Mouse (Mus musculus) stomach, embryonic 16.5 days (tissue): ENCODE results near the gene Cacna1h. TPM values are rescaled to one million over a fixed set of nuclear protein-coding genes. Genes with fewer than 3 reads are reported as not detected.

Experiments
- ATAC-seq: fragments of 200-750 bp; cut with Nextera tagmentation; 2 replicates; pipeline ENCODE4 v1.8.0; 2017; ENCODE audit warnings: moderate number of reproducible peaks, moderate TSS enrichment; ENCODE audit not compliant: insufficient read depth, low FRiP score
- H3K27ac ChIP-seq: fragments of 300-500 bp; sonication (generic); 2 replicates; pipeline ENCODE4 v1.5.1; 2014; ENCODE audit warnings: low read length
- H3K27me3 ChIP-seq: fragments of 300-500 bp; sonication (generic); 2 replicates; pipeline ENCODE4 v1.6.1; 2014; ENCODE audit warnings: low read length, control low read depth, mixed read lengths; ENCODE audit not compliant: control insufficient read depth, insufficient read depth
- H3K36me3 ChIP-seq: fragments of 300-500 bp; sonication (generic); 2 replicates; pipeline ENCODE4 v1.6.1; 2014; ENCODE audit warnings: low read length; ENCODE audit not compliant: control insufficient read depth, insufficient read depth
- H3K4me1 ChIP-seq: fragments of 300-500 bp; sonication (generic); 2 replicates; pipeline ENCODE4 v1.6.1; 2014; ENCODE audit warnings: low read length, control low read depth, mixed read lengths; ENCODE audit not compliant: control insufficient read depth, insufficient read depth
- H3K4me2 ChIP-seq: fragments of 300-500 bp; sonication (generic); 2 replicates; pipeline ENCODE4 v1.6.1; 2014; ENCODE audit warnings: low read depth, low read length, mixed read lengths
- H3K4me3 ChIP-seq: fragments of 300-500 bp; sonication (generic); replicated peaks from 2 replicates; pipeline ENCODE4 v1.5.1; 2014; ENCODE audit warnings: mild to moderate bottlenecking, low read length
- H3K9ac ChIP-seq: fragments of 300-500 bp; sonication (generic); 2 replicates; pipeline ENCODE4 v1.6.1; 2014; ENCODE audit warnings: low read length
- H3K9me3 ChIP-seq: fragments of 300-500 bp; sonication (generic); replicated peaks from 2 replicates; pipeline ENCODE4 v1.6.1; 2016; ENCODE audit warnings: low read length, control low read depth; ENCODE audit not compliant: control insufficient read depth
- WGBS: fragments of 180-500 bp; shearing (Covaris S2); extraction: QIAGEN DNeasy Blood & Tissue Kit; methylation state at CpG from one replicate; pipeline ENCODE4 v1.1.7; 2014; 5-methylcytosine and 5-hydroxymethylcytosine counted together
- polyA plus RNA-seq: library from polyadenylated mRNA; unstranded; fragments of >200 nt; fragmentation: Nextera tagmentation; extraction: Ambion mirVana; gene quantifications from 2 replicates; pipeline ENCODE4 v1.2.1, GENCODE M21; 2015

Gene Cacna1h
- polyA plus RNA-seq, 1 experiment from 2014 or later: 2.9 TPM

GRCm38 (mm10) chr17:25338218-25338617 is 95.4 kb downstream of the Cacna1h start:
- H3K4me3 ChIP-seq: no peak overlapping the region
- no peak overlapping the region for H3K4me2 ChIP-seq
- 76% methylated on average over 4 of the region's 4 CpGs for WGBS
- peaks cover 2% of the 10 kb centered on the region; the same call in 1 of the 2 replicates for H3K27me3 ChIP-seq
- H3K4me1 ChIP-seq: no peaks in the 10 kb centered on the region
- no peak overlapping the region for H3K27ac ChIP-seq
- no peak overlapping the region for H3K9ac ChIP-seq
- ATAC-seq: no peak
- no peaks in the 10 kb centered on the region for H3K36me3 ChIP-seq
- H3K9me3 ChIP-seq: no peaks in the 10 kb centered on the region

DNA sequence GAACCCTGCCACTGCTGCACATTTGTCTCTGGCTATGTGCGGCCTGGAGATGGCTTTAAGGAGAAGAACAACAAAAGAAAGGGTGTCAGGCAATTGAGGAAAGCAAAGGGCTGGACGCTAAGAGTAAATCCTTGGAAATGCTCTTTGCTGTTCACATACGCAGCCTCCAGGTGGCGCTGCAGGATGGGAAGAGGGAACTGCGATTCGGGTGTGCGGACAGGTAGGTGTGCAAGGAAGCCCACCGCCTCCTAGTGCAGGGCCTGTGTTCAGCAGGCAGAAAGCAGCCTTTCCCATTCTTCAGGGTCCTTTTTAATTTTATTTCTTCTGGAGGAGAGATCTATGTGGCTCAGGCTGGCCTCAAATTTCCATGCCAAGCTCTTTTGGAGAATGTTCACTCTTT is 99.6 kb downstream of the Cacna1h start:
- Histone ChIP-seq H3K9me3 (no peaks in the 10 kb centered on the region), H3K9ac (no peak overlapping the region), H3K27ac (no peak overlapping the region), H3K27me3 (peaks cover 2% of the 10 kb centered on the region; the same call in 1 of the 2 replicates), H3K36me3 (no peaks in the 10 kb centered on the region), H3K4me3 (no peak overlapping the region), H3K4me1 (no peaks in the 10 kb centered on the region), H3K4me2 (no peak overlapping the region)
- WGBS: 0% methylated on average over 8 of the region's 8 CpGs
- no peak for ATAC-seq

GRCm38 (mm10) chr17:25332321-25332720 is 101.3 kb downstream of the Cacna1h start:
- H3K27me3 ChIP-seq: peaks cover 2% of the 10 kb centered on the region; the same call in 1 of the 2 replicates
- H3K9me3 ChIP-seq: no peaks in the 10 kb centered on the region
- no peaks in the 10 kb centered on the region for H3K36me3 ChIP-seq
- H3K9ac ChIP-seq: no peak overlapping the region
- H3K27ac ChIP-seq: no peak overlapping the region
- H3K4me3 ChIP-seq: no peak overlapping the region
- no peak overlapping the region for H3K4me2 ChIP-seq
- WGBS: 67% methylated on average over 9 of the region's 9 CpGs
- no peak for ATAC-seq
- H3K4me1 ChIP-seq: no peaks in the 10 kb centered on the region

Other genes starting within 250 kb of the Cacna1h start
- 30.4 and 33.5 TPM in 2 replicates for gene BC003965, start 249.2 kb downstream of the Cacna1h start, polyA plus RNA-seq
- 6.9 and 9.0 TPM in 2 replicates for gene Unkl, start 245.4 kb downstream of the Cacna1h start, polyA plus RNA-seq
- 39.9 and 40.9 TPM in 2 replicates for gene Gnptg, start 193.7 kb downstream of the Cacna1h start, polyA plus RNA-seq
- 35.8 and 37.1 TPM in 2 replicates for gene Tsr3, start 193.6 kb downstream of the Cacna1h start, polyA plus RNA-seq
- 4.3 and 5.2 TPM in 2 replicates for gene Baiap3, start 177.4 kb downstream of the Cacna1h start, polyA plus RNA-seq
- 441 and 478 TPM in 2 replicates for gene Ube2i, start 159.2 kb downstream of the Cacna1h start, polyA plus RNA-seq
- 1.3 and 1.4 TPM in 2 replicates for gene Prss34, start 135.4 kb downstream of the Cacna1h start, polyA plus RNA-seq
- not detected in 2 replicates for gene Prss28, start 125.1 kb downstream of the Cacna1h start, polyA plus RNA-seq
- not detected in 2 replicates for gene Prss29, start 115.1 kb downstream of the Cacna1h start, polyA plus RNA-seq
- gene Tpsab1, start 88.2 kb downstream of the Cacna1h start, polyA plus RNA-seq: 0.50 and 0.53 TPM in 2 replicates
- 13.4 and 19.2 TPM in 2 replicates for gene Tpsb2, start 67.5 kb downstream of the Cacna1h start, polyA plus RNA-seq
- gene Tpsg1, start 64.5 kb downstream of the Cacna1h start, polyA plus RNA-seq: 2.3 and 3.5 TPM in 2 replicates
- gene Tekt4, start 20.8 kb upstream of the Cacna1h start, polyA plus RNA-seq: not detected in 2 replicates
- gene Sstr5, start 63.5 kb upstream of the Cacna1h start, polyA plus RNA-seq: 0.35 and 0.49 TPM in 2 replicates
- 3.0 and 3.3 TPM in 2 replicates for gene Sox8, start 136.9 kb upstream of the Cacna1h start, polyA plus RNA-seq
- 27.0 and 28.9 TPM in 2 replicates for gene Lmf1, start 145.3 kb upstream of the Cacna1h start, polyA plus RNA-seq